Mouse (Mus musculus): ENCODE data around the gene Slc34a3.
"Not testable (repeated sequence)": the region's sequence is repeated elsewhere in the genome, so short reads cannot be mapped to it uniquely, and the experiment has no call there.

The Slc34a3 gene

DNA sequence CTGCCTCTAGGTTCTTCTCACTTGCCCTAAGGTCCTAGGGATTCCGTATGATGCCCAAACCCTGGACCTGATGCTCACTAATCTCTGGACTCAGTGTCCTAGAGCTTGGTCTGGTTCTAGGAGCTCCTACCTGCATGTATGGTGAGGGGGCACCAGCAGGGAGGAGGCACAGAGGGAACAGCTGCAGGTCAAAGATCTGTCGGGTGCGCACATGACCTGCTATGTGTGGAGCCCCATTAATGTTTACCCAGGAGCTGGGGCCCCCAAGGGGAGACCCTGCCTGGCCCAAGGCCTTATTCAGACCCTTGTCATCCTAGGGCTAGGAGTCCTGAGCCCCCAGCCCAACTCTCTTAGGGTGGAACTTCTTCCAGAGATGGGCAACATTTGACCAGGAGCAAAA is at the start of gene Slc34a3:
Slc34a3 (minus strand) TSS at position 315 of the 400 bp plus-strand sequence.
- DNase-seq (ENCODE audit: low spot score): no peak

DNA sequence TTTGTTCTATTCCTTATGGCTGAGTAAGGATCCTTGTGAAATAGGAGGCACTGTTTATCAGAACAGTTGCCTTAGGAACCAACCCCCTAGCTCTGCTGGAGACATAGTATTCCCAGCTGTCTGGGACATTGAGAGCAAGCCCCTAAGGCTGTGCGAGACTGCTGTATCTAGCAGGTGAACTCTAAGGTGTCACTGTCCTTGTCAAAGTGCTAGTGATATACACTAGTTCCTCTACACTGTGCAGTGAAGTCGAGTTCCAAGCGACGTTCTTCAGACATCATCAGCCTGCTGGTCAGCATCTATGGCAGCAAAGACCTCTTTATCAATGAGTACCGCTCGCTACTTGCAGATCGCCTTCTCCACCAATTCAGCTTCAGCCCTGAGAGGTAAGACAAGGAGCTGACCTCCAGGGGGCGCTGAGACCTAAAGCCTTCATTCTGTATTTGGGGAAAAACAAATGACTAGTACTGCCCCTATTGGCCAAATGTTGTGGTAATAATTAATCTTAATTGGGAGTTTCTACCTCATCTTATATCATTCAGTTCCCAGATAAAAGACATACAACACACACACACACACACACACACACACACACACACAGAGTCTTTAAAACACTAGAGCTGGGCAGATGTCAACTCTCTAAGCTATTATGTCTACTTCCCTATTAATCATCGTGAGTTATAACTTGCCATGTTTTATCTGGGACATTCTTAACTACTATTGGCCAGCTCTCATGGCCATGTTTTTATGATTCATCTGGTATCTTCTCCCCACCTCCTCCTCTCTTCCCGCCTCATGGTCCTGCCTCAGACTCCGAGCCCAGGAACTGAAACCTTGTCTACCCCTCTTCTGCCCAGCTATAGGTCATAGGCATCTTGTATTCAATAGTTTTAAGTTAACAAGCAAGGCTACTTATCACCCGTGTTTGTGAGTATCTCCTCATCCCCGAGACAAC is 45.0 kb upstream of the Slc34a3 start:
- peak; percentile 88 for DNase-seq (ENCODE audit: low spot score)

DNA sequence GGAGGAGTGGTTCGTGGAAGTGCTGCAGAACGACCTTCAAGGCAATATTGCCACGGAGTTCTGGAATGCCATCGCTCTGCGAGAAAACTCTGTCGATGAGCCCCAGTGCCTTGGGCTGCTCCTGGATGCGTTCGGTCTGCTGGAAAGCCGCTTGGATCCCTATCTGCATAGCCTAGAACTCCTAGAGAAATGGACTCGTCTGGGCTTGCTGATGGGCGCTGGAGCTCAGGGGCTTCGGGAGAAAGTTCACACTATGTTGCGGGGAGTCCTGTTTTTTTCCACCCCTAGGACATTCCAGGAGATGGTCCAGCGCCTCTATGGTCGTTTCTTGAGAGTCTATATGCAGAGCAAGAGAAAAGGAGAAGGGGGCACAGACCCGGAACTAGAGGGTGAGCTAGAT is 38.8 kb upstream of the Slc34a3 start:
- DNase-seq (ENCODE audit: low spot score): no peak

DNA sequence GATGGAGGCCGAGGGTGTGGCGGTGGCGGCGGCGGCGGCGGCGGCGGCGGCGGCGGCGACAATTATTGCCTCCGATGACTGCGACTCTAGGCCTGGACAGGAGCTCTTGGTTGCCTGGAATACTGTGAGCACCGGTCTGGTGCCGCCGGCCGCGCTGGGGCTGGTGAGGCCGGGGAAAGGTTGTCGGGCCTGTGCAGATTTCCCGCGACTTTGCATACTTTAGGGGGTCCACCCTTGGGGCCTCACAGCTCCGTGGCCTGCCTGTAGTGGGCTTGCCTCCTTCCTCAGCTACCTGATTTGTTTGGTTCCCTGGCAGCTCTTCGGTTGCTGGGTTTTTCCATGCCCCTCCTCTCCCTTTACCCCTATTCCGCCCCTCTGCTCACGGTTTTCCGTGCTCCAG is 38.4 kb upstream of the Slc34a3 start:
- no peak for DNase-seq (ENCODE audit: low spot score)

DNA sequence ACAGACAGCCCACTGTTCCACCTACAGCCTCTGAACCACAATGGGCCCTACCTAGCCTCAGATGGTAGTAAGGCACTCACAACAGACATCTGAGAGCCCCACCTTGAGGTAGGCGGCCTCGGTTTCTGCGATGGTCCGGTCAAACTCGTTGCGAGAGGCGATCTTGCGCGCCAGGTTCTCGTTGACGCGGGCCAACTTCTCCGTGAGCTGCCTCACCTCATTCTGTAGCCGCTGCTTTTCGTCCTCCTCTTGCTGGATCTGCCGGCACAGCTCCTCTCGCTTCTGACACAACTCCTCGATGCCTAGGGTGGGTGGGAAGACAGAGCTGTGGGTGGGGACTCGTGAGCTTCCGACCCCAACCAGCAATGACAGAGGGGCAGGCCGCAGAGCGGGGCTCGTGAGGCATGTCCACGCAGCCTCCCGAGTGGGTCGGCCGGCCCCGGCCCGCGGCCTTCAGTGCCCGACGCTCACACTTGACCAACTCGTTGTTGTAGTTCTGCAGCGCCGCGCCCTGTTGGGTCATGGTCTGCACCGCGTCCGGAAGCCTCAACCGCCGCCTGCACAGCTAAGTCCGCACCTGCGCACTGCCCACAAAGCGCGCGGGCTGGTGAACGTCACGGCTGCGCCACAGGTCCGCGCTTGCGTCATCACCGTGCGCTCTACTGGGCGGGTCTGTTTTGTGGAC is 37.8 kb upstream of the Slc34a3 start, which contains the start of the genes Ssna1 and Anapc2:
Ssna1 (minus strand) TSS at position 612 of the 685 bp plus-strand sequence.
Anapc2 (plus strand) TSS at position 652 of the 685 bp plus-strand sequence.
- peak; percentile 97 for DNase-seq (ENCODE audit: low spot score)

DNA sequence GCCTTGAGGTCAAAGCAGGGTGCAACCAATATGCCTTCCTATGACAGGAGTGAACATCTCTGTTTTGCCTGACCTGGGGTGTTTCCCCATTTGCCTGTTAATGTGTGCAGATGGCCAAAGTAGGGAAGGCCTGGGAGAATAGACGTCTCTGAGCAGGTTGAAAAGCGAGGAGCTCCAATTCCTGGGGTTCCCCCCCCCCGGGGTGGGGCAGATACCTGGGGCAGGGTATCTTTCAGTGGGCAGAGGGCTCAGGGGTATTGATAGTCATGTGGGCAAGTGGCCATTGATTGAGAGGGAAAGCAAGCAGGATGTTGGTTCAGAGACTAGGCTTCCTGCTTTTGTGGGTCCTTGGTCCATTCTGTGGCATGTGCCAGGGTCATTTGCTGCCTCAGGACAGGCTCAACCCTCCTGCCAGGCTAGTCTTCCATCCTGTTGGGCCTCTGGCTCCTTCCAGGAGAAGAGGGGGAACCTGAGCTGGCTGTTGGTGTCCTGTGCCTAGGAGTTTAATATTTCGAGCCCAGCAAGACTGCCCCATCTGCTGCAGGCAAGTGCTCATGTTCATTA is 33.7 kb upstream of the Slc34a3 start:
- DNase-seq (ENCODE audit: low spot score): no peak

DNA sequence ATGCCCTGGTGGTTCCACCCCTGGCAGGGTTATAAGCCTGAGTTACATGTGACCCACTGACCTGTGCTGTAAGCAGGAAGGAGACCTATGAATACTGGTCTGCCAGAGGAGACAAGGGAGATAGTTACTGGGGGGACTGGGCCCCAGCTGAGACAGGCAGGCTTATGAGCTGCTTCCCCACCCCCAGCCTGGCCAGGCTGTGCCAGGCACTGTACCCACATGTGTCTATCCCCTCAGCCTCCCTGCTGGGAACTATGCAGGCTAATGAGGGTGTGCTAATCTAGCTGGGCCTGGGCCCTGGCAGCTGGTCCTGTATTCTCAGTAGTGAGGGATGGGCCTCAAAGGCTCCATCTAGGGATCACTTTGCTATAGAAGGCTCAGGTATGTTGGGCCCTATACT is 33.1 kb upstream of the Slc34a3 start:
- no peak for DNase-seq (ENCODE audit: low spot score)

DNA sequence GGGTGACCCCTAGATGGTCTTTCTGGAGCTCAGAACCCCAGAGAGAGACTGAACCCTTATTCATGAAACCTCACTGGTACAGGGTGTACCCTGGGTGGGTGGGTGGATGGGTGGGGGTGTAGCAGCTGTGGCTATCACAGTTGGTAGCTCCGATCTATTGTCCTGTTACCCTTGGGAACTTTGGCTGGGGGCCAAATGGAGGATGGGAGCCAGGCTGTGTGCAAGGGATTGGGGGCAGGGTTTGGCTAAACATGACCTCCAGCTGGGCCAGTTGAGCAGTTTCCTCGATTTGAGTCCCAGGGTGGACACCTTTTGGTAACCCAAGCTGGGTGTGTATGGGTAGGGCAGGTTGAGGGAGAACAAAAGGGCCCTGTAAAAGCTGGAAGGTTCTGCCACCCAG is 32.6 kb upstream of the Slc34a3 start:
- no peak for DNase-seq (ENCODE audit: low spot score)

DNA sequence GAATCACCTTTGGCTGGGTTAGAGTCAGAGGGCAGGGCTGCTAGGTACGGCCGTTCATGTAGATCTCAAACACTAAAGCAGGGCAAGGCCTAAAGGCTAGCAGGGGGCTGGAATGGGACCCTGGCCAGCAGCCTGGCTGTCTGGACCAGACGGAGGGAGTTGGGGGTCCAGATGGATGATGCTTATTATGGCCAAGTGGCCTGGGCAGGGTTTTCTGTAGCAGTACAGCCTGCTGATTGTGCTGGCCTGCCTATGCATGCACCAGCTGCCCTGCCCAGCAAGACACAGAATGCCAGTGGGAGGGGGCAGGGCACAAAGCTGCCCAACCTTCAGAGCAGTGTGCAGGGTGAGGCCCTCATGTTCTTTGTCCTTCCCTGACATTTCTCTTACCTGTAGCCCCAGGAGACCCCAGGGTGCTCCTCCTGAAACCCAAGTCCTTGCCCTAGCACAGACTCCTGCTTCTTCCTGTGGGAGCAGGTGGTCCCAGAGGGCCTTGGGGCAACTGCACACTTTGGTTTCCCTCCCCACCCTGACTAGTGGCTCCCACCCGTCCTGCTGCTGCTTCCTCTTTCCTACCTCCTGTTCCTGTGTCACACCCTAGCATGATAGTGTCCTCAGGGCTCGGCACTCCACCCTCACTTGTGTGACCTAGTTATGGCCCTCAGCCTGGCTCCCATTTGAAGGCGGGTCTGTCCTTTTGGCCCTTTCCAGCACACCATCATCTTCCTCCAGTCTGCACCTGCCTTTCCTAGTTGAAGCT is 31.9 kb upstream of the Slc34a3 start:
- no peak for DNase-seq (ENCODE audit: low spot score)

DNA sequence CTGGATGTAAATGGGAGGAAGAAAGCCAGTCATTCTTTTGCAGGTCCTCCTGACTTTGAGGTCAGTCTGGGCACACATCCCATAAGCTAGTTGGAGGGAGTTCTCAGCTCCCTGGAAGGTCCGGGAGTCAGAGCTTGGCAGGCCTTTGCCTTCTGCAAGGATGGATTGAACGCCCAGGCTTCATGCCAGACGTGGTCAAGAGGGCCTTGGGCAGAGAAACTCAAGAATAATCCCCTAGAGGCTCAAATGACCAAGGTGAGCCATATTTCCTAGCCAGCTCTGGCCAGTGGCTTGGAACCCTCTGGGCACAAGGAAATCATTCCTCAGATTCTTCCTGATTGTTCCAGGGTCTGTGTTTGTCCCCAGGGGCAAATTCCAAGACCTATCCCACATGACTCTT is 30.7 kb upstream of the Slc34a3 start:
- DNase-seq (ENCODE audit: low spot score): no peak

DNA sequence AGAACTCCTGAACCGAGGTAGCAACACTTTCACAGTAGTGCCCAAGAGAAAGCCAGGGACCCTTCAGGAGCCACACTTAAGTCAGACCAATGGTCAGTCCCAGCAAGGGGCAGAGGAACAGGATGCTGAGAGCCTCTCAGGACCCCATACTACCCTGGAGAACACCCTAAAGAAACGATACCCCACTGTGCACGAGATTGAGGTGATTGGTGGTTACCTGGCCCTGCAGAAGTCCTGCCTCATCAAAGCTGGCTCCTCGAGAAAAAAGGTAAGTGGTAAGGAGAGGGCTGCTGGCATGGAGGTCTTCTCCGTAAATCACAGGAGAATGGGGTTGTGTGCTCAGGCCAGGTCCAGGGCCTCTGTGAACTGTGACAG is 30.1 kb upstream of the Slc34a3 start:
- DNase-seq (ENCODE audit: low spot score): no peak

DNA sequence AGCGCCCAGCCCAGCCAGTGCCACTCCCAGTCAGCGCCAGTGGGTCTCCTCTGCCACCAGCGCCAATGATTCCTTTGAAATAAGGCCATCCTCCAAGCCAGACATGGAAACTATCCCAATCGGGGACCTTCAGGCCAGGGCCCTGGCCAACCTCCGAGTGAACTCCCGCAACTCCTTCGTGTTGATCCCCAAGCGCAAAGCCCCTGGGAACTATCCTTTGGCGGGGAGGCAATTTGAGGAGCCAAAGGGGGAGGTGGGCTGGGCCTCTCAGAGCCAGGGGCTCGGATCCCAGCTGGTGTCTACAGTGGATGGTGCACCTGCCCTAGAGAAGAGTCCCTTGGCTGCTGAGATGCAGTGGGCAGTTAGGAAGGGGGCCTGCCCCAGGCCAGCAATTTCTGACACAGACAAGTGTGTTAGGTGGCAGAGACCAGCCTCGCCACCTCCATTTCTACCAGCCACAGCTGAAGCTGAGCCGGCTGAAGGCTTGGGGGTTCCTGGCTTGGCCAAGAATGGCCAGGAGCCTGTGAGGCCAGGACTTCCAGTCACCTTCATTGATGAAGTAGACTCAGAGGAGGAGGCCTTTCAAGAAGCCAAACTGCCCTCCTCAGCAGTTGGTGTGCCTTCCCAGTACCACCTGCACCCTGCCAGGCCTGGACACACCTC is 29.6 kb upstream of the Slc34a3 start:
- no peak for DNase-seq (ENCODE audit: low spot score)

DNA sequence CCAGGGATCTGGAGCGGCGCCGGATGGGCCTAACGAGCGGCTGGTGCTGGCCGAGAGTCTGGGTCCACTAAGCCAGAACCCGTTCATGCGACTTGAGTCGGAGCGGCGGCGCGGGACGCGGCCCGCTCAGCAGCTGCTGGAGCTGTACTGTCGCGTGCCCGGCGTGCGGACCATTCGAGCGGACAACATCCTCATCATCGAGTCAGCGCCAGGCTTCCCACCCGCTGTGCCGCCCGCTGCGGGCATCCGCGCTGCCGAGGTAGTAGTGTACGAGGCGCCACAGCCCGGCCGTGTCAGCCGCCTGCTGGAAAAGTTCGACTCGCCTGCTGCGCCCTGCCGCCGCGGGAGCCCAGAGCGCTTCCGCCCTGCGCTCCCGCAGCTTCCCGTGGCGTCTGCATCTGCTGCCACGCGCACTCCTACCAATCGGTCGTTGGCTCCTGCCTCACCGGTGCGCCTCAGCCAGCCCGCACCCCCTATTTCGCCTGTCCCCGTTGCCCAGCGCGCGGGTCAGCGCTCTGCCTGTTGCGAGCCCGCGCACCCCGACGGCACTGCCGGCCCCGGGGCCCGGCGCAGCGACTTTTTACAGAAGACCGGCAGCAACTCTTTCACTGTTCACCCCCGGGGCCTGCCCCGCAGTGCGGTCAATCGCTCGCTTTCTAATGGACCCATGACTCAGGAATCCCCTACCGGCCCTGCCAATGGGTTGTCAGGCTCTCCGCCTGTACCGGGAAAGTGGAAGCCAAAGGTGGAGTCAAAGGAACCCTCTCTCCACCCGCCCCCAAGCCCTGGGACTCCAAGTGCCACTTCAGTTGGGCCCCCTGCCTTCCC is 28.8 kb upstream of the Slc34a3 start:
- DNase-seq (ENCODE audit: low spot score): no peak

DNA sequence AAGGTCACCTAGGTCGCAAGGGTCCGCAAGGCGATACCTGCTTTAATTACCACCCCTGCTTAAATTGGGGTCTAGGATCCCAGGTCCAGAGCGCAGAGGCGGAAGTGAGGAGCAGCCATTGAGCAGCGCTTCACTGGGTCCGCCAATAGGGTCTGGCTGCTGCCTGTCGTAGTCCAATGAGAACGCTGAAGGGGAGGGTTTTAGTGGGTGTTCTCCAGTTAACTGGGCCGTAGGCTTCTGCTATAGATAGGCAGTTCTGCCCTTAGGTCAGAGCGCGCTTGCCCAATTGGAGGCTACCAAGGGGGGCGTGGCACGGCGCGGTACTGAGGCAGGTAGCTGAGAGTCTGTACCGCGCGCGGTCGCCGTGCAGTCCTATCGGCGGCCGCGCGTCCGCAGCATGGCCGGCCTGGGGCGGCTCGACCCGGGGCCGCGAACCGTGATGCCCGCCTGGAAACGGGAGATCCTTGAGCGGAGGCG is 28.2 kb upstream of the Slc34a3 start, which contains the start of gene Tprn:
Tprn (plus strand) TSS at position 328 of the 477 bp plus-strand sequence.
- DNase-seq (ENCODE audit: low spot score): peak; percentile 98

DNA sequence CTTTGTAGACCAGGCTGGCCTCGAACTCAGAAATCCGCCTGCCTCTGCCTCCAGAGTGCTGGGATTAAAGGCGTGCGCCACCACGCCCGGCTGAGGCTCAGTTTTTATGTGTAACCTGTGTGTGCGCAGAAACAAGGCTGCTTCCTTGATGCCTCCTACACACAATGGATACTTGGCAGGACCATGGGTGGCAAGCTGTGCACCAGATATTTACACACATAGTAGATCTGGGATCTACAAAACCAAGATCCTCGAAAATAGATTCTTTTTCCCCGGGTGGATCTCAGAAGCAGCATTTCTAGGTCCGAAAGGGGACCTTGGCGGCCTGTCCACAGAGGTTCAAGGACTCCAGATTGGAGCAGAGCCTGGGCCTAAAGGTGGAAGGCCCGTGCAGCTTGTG is 27.7 kb upstream of the Slc34a3 start:
- DNase-seq (ENCODE audit: low spot score): no peak

DNA sequence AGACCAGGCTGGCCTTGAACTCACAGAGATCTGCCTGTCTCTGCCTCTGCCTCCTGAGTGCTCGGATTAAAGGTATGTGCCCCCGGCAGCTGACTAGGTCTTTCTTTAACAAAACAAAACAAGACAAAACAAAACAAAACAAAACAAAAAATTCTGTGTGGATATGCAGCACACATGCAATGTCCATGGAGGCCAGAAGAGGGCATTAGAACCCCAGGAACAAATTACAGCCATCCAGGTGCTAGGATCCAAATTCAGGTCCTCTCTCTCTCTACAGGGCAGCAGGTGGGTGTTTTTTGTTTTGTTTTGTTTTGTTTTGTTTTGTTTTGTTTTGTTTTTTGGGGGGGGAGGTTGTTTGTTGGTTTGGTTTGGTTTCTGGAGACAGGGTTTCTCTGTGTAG is 24.7 kb upstream of the Slc34a3 start:
- DNase-seq (ENCODE audit: low spot score): no peak

DNA sequence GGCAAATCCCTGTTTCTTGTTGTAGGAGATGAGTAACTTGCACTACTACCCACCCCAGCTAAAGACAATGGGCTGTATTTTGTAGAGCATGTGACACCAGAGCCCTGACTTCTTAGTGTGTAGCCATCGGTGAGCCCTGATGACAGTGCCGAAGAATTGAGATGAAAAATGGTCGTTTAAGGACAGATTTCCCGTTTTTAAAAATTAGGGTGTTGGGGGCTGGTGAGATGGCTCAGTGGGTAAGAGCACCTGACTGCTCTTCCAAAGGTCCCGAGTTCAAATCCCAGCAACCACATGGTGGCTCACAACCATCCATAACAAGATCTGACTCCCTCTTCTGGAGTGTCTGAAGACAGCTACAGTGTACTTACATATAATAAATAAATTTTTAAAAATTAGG is 23.1 kb upstream of the Slc34a3 start:
- DNase-seq (ENCODE audit: low spot score): not testable (repeated sequence)

DNA sequence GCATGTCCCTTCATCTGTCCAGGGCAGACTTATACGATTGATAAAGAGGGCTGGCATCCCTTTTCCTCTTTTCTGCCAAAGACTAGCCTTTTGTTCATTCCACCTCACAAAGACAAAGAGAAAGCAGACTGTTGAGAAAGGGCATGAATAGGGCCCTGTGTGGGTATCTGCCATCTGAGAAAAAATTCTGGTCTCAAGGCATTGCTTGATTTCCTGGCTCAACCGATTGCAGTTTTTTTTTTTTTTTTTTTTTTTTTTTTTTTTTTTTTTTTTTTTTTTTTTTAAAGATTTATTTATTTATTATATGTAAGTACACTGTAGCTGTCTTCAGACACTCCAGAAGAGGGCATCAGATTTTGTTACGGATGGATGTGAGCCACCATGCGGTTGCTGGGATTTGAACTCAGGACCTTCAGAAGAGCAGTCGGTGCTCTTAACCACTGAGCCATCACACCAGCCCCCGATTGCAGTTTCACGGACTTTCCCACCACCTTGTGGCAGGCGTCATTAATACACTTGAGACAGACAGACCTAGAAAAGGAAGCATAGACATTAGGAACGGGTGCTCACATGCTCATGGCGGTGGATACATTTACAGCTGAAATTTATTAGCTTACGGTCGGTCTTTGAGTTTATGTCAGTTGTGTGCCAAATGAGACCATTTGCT is 22.4 kb upstream of the Slc34a3 start:
- DNase-seq (ENCODE audit: low spot score): peak; percentile 61

DNA sequence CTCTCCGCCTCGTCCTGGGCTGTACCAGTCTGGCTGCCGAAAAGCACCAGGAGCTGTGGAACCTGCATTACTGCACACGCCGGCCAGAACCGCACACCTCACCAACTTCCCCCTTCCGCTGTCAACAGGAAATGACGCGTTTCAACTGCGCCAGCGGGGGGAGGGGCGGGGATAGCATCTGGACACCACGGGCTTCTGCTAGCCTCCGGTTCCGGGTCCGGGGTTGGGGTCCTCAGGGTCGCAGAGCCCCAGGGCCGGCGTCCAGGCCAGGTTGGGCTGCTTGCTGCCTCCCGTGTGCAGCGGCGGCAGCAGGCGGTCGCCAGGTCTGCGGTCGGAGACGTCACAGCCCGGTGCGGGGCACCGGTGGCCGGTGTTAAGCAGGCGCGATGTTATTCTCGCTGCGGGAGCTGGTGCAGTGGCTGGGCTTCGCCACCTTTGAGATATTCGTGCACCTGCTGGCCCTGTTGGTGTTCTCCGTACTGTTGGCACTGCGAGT is 21.2 kb upstream of the Slc34a3 start, which contains the start of gene Tmem203:
Tmem203 (plus strand) TSS at position 156 of the 496 bp plus-strand sequence.
- DNase-seq (ENCODE audit: low spot score): peak; percentile 89
